Mouse (Mus musculus) hindbrain, embryonic 13.5 days (tissue): ENCODE measurements around the gene Tex2. TPM values are rescaled to one million over a fixed set of nuclear protein-coding genes. Genes with fewer than 3 reads are reported as not detected.
"Not testable (repeated sequence)": the region's sequence is repeated elsewhere in the genome, so short reads cannot be mapped to it uniquely, and the experiment has no call there.

Experiments used
- ATAC-seq: fragments of 200-750 bp; cut with Nextera tagmentation; 2 replicates; pipeline ENCODE4 v1.8.0; 2017; ENCODE audit warnings: moderate TSS enrichment; ENCODE audit not compliant: low FRiP score
- H3K27ac ChIP-seq: fragments of 300-500 bp; sonication (generic); 2 replicates; pipeline ENCODE4 v1.5.1; 2015; ENCODE audit warnings: inconsistent platforms, mild to moderate bottlenecking, moderate library complexity
- H3K27me3 ChIP-seq: fragments of 300-500 bp; sonication (generic); 2 replicates; pipeline ENCODE4 v1.6.1; 2015; ENCODE audit warnings: mild to moderate bottlenecking, inconsistent platforms
- H3K36me3 ChIP-seq: fragments of 300-500 bp; sonication (generic); 2 replicates; pipeline ENCODE4 v1.6.1; 2015; ENCODE audit warnings: mild to moderate bottlenecking, inconsistent platforms
- H3K4me1 ChIP-seq: fragments of 300-500 bp; sonication (generic); replicated peaks from 2 replicates; pipeline ENCODE4 v1.6.1; 2015; ENCODE audit warnings: inconsistent platforms
- H3K4me2 ChIP-seq: fragments of 300-500 bp; sonication (generic); 2 replicates; pipeline ENCODE4 v1.6.1; 2015; ENCODE audit warnings: inconsistent platforms, mild to moderate bottlenecking, moderate library complexity
- H3K4me3 ChIP-seq: fragments of 300-500 bp; sonication (generic); 2 replicates; pipeline ENCODE4 v1.5.1; 2015; ENCODE audit warnings: mild to moderate bottlenecking, inconsistent platforms
- H3K9ac ChIP-seq: fragments of 300-500 bp; sonication (generic); 2 replicates; pipeline ENCODE4 v1.6.1; 2015; ENCODE audit warnings: mild to moderate bottlenecking, inconsistent platforms
- H3K9me3 ChIP-seq: fragments of 300-500 bp; sonication (generic); 2 replicates; pipeline ENCODE4 v1.6.1; 2016; ENCODE audit warnings: inconsistent platforms
- WGBS: fragments of 180-500 bp; shearing (Covaris S2); methylation state at CpG from one replicate; pipeline ENCODE4 v1.1.7; 2015; 5-methylcytosine and 5-hydroxymethylcytosine counted together
- polyA plus RNA-seq: library from polyadenylated mRNA; unstranded; fragments of >200 nt; fragmentation: Nextera tagmentation; extraction: Ambion mirVana; gene quantifications from 2 replicates; pipeline ENCODE4 v1.2.1, GENCODE M21; 2015

The Tex2 gene
- polyA plus RNA-seq, 1 experiment from 2014 or later: 21.7 TPM

- Histone ChIP-seq H3K9me3 (no peaks in the 10 kb centered on the region), H3K4me2 (no peak overlapping the region), H3K36me3 (no peaks in the 10 kb centered on the region; the same call in 1 of the 2 replicates), H3K4me3 (no peak overlapping the region), H3K27ac (no peak overlapping the region), H3K27me3 (no peaks in the 10 kb centered on the region), H3K4me1 (peaks cover 9% of the 10 kb centered on the region), H3K9ac (no peak overlapping the region)
- WGBS: 93% methylated on average over 2 of the region's 2 CpGs
- no peak for ATAC-seq
These were observed 115.3 kb downstream of the Tex2 start for GRCm38 (mm10) chr11:106497926-106498325.

GRCm38 (mm10) chr11:106497009-106497408, 116.2 kb downstream of the Tex2 start:
- not testable (repeated sequence) for H3K36me3 ChIP-seq, H3K9ac ChIP-seq, H3K4me3 ChIP-seq, H3K27ac ChIP-seq, H3K4me2 ChIP-seq, H3K4me1 ChIP-seq, H3K9me3 ChIP-seq, ATAC-seq, H3K27me3 ChIP-seq
- WGBS: 100% methylated on average over 2 of the region's 2 CpGs

GRCm38 (mm10) chr11:106492984-106493669, 120.1 kb downstream of the Tex2 start:
- Histone ChIP-seq H3K36me3 (no peaks in the 10 kb centered on the region), H3K27ac (no peak overlapping the region), H3K9me3 (no peaks in the 10 kb centered on the region), H3K4me2 (no peak overlapping the region), H3K9ac (no peak overlapping the region), H3K4me3 (no peak overlapping the region), H3K27me3 (no peaks in the 10 kb centered on the region), H3K4me1 (no peaks in the 10 kb centered on the region)
- no peak for ATAC-seq
- 82% methylated on average over 7 of the region's 7 CpGs for WGBS

DNA sequence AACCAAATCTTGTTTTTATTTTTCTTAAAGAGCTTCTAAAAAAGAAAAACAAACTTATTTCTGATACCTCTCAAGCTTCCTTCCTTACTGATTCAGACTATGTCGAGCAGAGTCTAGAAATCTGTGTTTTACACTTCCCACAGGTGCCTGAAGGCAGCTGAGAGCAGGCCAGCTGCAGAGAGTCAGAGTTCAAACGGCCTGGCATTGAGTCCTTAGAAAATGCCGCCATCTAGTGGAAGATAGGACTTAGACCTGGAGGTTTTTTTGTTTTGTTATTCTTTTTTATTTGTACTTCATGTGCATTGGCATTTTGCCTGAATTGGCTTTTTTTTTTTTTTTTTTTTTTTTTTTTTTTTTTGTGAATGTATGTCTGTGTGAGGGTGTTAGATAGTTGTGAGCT, 121.8 kb downstream of the Tex2 start:
- WGBS: 3% methylated on average over 3 of the region's 3 CpGs

GRCm38 (mm10) chr11:106490600-106490999, 122.6 kb downstream of the Tex2 start:
- H3K4me3 ChIP-seq, H3K27ac ChIP-seq, H3K4me2 ChIP-seq, ATAC-seq, H3K9me3 ChIP-seq, H3K36me3 ChIP-seq, H3K27me3 ChIP-seq, H3K9ac ChIP-seq: not testable (repeated sequence)
- peaks cover 10% of the 10 kb centered on the region for H3K4me1 ChIP-seq
- WGBS: 88% methylated on average over 6 of the region's 6 CpGs

More for the DNA sequence above, 121.8 kb downstream of the Tex2 start:
- H3K9me3 ChIP-seq: no peaks in the 10 kb centered on the region
- H3K27ac ChIP-seq: no peak overlapping the region
- H3K4me3 ChIP-seq: no peak overlapping the region
- no peaks in the 10 kb centered on the region for H3K27me3 ChIP-seq
- no peak overlapping the region for H3K4me2 ChIP-seq
- no peaks in the 10 kb centered on the region for H3K36me3 ChIP-seq
- ATAC-seq: no peak
- H3K4me1 ChIP-seq: peaks cover 5% of the 10 kb centered on the region
- no peak overlapping the region for H3K9ac ChIP-seq

DNA sequence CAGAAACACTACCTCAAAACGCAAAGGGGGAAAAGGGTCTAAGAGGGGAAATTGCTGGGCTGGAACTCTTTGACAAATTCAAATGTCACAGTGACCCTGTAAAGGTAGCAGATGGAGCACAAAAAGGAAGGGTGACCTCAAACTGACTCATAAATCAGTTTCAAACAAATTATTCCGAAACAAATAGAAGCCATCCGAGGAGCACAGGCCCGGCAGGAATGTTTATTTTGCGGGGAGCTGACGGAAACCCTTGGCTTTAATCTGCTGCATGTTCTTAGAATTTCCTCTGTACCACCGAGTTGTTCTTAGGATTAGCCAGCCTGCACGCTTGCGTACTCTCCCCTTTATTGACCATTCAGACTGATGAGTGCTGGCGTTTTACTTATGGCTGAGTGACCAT, 123.2 kb downstream of the Tex2 start:
- Histone ChIP-seq H3K9me3 (no peaks in the 10 kb centered on the region), H3K27me3 (0 out of 2 replicates have a peak, but pooled peaks cover 3% of the 10 kb centered on the region), H3K36me3 (no peaks in the 10 kb centered on the region), H3K9ac (no peak overlapping the region), H3K4me3 (no peak overlapping the region), H3K4me1 (peaks cover 10% of the 10 kb centered on the region), H3K27ac (no peak overlapping the region), H3K4me2 (no peak overlapping the region)
- ATAC-seq: no peak
- WGBS: 73% methylated on average over 10 of the region's 10 CpGs

GRCm38 (mm10) chr11:106489036-106489693, 124.1 kb downstream of the Tex2 start:
- no peak overlapping the region for H3K4me2 ChIP-seq
- no peaks in the 10 kb centered on the region for H3K9me3 ChIP-seq
- 72% methylated on average over 7 of the region's 7 CpGs for whole genome bisulfite sequencing
- H3K4me3 ChIP-seq: no peak overlapping the region
- ATAC-seq: no peak
- H3K27ac ChIP-seq: no peak overlapping the region
- H3K4me1 ChIP-seq: peaks cover 10% of the 10 kb centered on the region
- H3K27me3 ChIP-seq: 0 out of 2 replicates have a peak, but pooled peaks cover 3% of the 10 kb centered on the region
- no peaks in the 10 kb centered on the region for H3K36me3 ChIP-seq
- H3K9ac ChIP-seq: no peak overlapping the region

- no peaks in the 10 kb centered on the region for H3K36me3 ChIP-seq
- 0 out of 2 replicates have a peak overlapping the region, but pooled peaks have one; percentile 88 for H3K9ac ChIP-seq
- H3K27me3 ChIP-seq: 0 out of 2 replicates have a peak, but pooled peaks cover 3% of the 10 kb centered on the region
- WGBS: 13% methylated on average over 17 of the region's 17 CpGs
- H3K4me1 ChIP-seq: peaks cover 10% of the 10 kb centered on the region
- peak overlapping the region; percentile 97 for H3K4me3 ChIP-seq
- no peaks in the 10 kb centered on the region for H3K9me3 ChIP-seq
- H3K27ac ChIP-seq: peak overlapping the region; percentile 85; the same call in 1 of the 2 replicates
- H3K4me2 ChIP-seq: peak overlapping the region; percentile 88
- ATAC-seq: peak; percentile 49
These were observed 125.1 kb downstream of the Tex2 start for GRCm38 (mm10) chr11:106488126-106488561.

DNA sequence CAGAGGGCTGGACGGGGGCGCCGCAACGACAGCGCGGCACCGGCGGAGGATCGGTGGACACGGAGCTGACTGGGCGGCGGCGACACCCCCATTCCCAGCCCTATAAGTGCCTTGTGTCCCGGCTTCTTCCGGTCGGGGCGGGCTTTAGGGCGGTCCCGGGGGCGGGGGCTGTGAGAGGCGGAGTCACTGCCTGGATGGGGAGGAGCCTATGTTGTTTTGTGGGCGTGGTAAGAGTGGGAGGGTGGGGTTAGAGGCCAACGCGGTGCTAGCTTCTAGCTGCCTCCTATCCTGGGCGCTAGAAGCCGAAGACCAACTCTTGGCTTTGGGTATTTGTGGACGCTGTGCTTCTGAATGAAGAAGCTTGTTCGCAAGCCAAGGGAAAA, 125.5 kb downstream of the Tex2 start, which contains the start of gene Ern1:
TSS of gene Ern1 (minus strand) at position 120 of the 383 bp plus-strand sequence.
- peak within 1 kb of the TSS; percentile 97 for H3K4me3 ChIP-seq

GRCm38 (mm10) chr11:106486866-106487732, 126.1 kb downstream of the Tex2 start:
- Histone ChIP-seq H3K27me3 (0 out of 2 replicates have a peak, but pooled peaks cover 3% of the 10 kb centered on the region), H3K4me1 (peaks cover 10% of the 10 kb centered on the region), H3K36me3 (no peaks in the 10 kb centered on the region), H3K4me2 (peak overlapping the region; percentile 88), H3K9ac (peak overlapping the region; percentile 88), H3K9me3 (no peaks in the 10 kb centered on the region), H3K4me3 (peak overlapping the region; percentile 97), H3K27ac (peak overlapping the region; percentile 85)
- under 1% methylated on average over 64 of the region's 86 CpGs for WGBS
- peak; percentile 92 for ATAC-seq

More for the DNA sequence above, 125.5 kb downstream of the Tex2 start, which contains the start of gene Ern1:
- Histone ChIP-seq H3K4me1 (peaks cover 10% of the 10 kb centered on the region), H3K9me3 (no peaks in the 10 kb centered on the region), H3K36me3 (no peaks in the 10 kb centered on the region), H3K9ac (peak within 1 kb of the TSS; percentile 88), H3K27ac (peak within 1 kb of the TSS; percentile 85), H3K27me3 (0 out of 2 replicates have a peak, but pooled peaks cover 3% of the 10 kb centered on the region), H3K4me2 (peak within 1 kb of the TSS; percentile 88)
- 1% methylated on average over 27 of the region's 28 CpGs for WGBS
- ATAC-seq: peak; percentile 97

GRCm38 (mm10) chr11:106486042-106486865, 127.0 kb downstream of the Tex2 start:
- ATAC-seq: no peak
- Histone ChIP-seq H3K4me1 (peaks cover 10% of the 10 kb centered on the region), H3K9me3 (no peaks in the 10 kb centered on the region), H3K27ac (no peak overlapping the region), H3K27me3 (0 out of 2 replicates have a peak, but pooled peaks cover 3% of the 10 kb centered on the region), H3K36me3 (no peaks in the 10 kb centered on the region), H3K4me2 (peak overlapping the region; percentile 88), H3K4me3 (peak overlapping the region; percentile 97), H3K9ac (peak overlapping the region; percentile 88)
- WGBS: 58% methylated on average over 16 of the region's 16 CpGs
